Mouse (Mus musculus) G1E (cell line): ENCODE measurements around the gene Gm3448. TPM values are rescaled to one million over a fixed set of nuclear protein-coding genes. Genes with fewer than 3 reads are reported as not detected.
"Not testable (repeated sequence)": the region's sequence is repeated elsewhere in the genome, so short reads cannot be mapped to it uniquely, and the experiment has no call there.

ENCODE experiments used
- ATAC-seq: 2 replicates; pipeline ENCODE4 v1.8.0; 2016; ENCODE audit warnings: mild to moderate bottlenecking; ENCODE audit not compliant: insufficient number of reproducible peaks, poor library complexity, low FRiP score, severe bottlenecking; ENCODE audit errors: extremely low read depth
- DNase-seq: peaks from one replicate; pipeline ENCODE4 v3.0.0; 2012; ENCODE audit warnings: low spot score
- H3K27me3 ChIP-seq: 2 replicates; pipeline ENCODE4 v1.6.1; 2012; ENCODE audit warnings: mild to moderate bottlenecking, low read length, inconsistent platforms; ENCODE audit not compliant: insufficient read depth
- H3K36me3 ChIP-seq: replicated peaks from 2 replicates; pipeline ENCODE3; 2012; ENCODE audit warnings: mild to moderate bottlenecking, inconsistent platforms
- H3K4me1 ChIP-seq: 2 replicates; pipeline ENCODE4 v1.6.1; 2012; ENCODE audit warnings: low read depth, low read length, inconsistent platforms, mixed read lengths; ENCODE audit not compliant: insufficient read depth
- H3K4me3 ChIP-seq: 2 replicates; pipeline ENCODE4 v1.5.1; 2012; ENCODE audit warnings: low read depth, mild to moderate bottlenecking, inconsistent platforms, low read length, moderate library complexity, mixed read lengths
- H3K9me3 ChIP-seq: replicated peaks from 2 replicates; pipeline ENCODE4 v1.6.1; 2012; ENCODE audit warnings: inconsistent platforms
- CTCF ChIP-seq: IDR thresholded peaks from 2 replicates; pipeline ENCODE4 v1.5.1; 2012; ENCODE audit warnings: low read depth, low read length, inconsistent platforms, mixed read lengths
- GATA1 ChIP-seq: IDR thresholded peaks from 2 replicates; pipeline ENCODE4 v1.6.1; 2012; ENCODE audit warnings: borderline replicate concordance, low read length, inconsistent platforms, mixed read lengths
- GATA2 ChIP-seq: IDR thresholded peaks from 2 replicates; pipeline ENCODE4 v1.6.1; 2012; ENCODE audit warnings: low read depth, low read length, inconsistent platforms, borderline replicate concordance
- POLR2AphosphoS5 ChIP-seq: IDR thresholded peaks from 2 replicates; pipeline ENCODE4 v1.6.1; 2012; ENCODE audit warnings: low read depth, low read length, inconsistent platforms; ENCODE audit not compliant: insufficient replicate concordance
- TAL1 ChIP-seq: conservative IDR thresholded peaks from 2 replicates; pipeline ENCODE4 v1.6.1; 2012; ENCODE audit warnings: low read depth, low read length, inconsistent platforms, mixed read lengths
- polyA plus RNA-seq: library from polyadenylated mRNA; stranded (reverse); fragments of >175 nt; gene quantifications from 2 replicates; pipeline ENCODE4 v1.2.3, GENCODE M21; 2012
- total RNA-seq, 2 experiments: library from RNA; stranded (forward) in 1 of 2; stranded (reverse) in 1 of 2; fragments of 200-1000 nt in 1 of 2; fragments of >200 nt in 1 of 2; fragmentation: Nextera tagmentation in 1 of 2; gene quantifications; 2 replicates each; pipeline ENCODE4 v1.2.3; 2014 to 2017

Gm3448 gene
- total and polyA plus RNA-seq, 3 experiments = 2.7 to 59.8 (median 31.0) TPM

DNA sequence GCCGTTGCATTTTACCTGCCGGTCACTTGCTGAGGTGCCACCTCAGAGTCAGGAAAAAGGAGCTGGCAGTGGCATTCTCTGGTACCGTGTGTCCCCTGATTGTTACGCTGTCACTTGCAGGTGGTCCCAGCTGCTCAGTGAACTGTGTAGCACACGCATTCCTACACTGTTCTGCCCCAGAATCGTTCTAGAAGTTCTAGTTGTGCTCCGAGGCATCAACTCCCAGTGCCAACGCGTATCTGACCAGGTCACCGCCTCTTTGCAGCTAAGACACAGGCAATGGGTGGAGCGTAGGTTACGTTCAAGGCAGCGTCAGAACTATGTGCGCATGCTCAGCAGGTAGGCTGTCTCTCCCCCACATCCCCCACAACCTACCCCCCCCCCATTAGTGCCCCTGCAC, 18.3 kb upstream of the Gm3448 start:
- no peaks in the 10 kb centered on the region for H3K27me3 ChIP-seq
- no peaks in the 10 kb centered on the region for H3K4me1 ChIP-seq
- H3K9me3 ChIP-seq = no peaks in the 10 kb centered on the region
- H3K36me3 ChIP-seq = peaks cover 94% of the 10 kb centered on the region
- TF ChIP-seq GATA2 = no peak
- no peak for TF ChIP-seq GATA1
- TF ChIP-seq TAL1 = no peak
- TF ChIP-seq POLR2AphosphoS5 = no peak
- no peak for DNase-seq
- ATAC-seq = no peak
- no peak overlapping the region for H3K4me3 ChIP-seq

DNA sequence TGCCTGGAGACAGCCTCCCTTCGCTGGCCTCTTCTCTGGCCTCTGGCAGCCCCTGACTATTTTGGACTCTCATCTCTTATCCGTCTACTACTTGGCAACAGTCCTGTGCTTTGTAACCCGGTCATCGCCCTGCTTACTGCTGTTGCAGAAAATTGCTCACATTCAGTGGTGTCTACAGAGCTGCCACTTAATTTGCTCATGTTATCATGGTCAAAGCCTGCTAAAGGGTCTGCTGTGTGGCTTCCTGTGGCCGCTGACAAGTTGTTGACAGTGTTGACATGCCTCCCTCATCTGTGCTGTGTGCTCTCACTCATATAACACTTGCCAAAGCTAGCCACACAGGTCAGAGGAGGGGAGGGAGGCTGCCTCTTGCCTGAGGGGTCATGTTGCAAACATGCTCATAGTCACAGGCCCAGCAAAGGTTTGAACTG, 16.8 kb upstream of the Gm3448 start:
- H3K4me3 ChIP-seq = no peak overlapping the region
- H3K4me1 ChIP-seq = no peaks in the 10 kb centered on the region
- DNase-seq (no peak), ATAC-seq (no peak)
- H3K36me3 ChIP-seq = peaks cover 80% of the 10 kb centered on the region
- TF ChIP-seq TAL1 (no peak), GATA2 (no peak), GATA1 (no peak), POLR2AphosphoS5 (no peak), CTCF (no peak)
- no peaks in the 10 kb centered on the region for H3K27me3 ChIP-seq
- H3K9me3 ChIP-seq = no peaks in the 10 kb centered on the region

DNA sequence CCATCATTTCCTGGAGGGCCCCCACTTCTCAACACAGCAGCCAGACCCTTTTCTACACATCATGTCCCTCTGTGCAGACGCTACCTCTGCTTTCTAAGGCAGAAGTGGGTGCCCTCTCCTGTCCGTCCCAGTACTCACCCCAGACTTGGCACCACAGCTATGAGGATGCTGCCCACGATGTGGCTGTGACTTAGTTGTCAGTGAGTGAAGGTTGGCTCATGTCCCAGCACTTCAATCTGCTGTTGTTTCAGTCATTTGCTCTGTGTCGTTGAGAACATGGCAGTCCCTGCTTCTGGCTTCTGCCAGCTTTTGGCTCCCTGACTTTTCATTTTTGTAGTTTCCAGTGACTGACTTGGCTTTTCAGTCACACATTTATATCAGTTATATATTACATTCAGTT, 14.6 kb upstream of the Gm3448 start:
- ATAC-seq (no peak), DNase-seq (no peak)
- TF ChIP-seq POLR2AphosphoS5 = no peak
- TF ChIP-seq GATA1 = no peak
- TF ChIP-seq CTCF = no peak
- TF ChIP-seq GATA2 = no peak
- TF ChIP-seq TAL1 = no peak
- Histone ChIP-seq H3K9me3 (no peaks in the 10 kb centered on the region), H3K27me3 (no peaks in the 10 kb centered on the region), H3K36me3 (peaks cover 57% of the 10 kb centered on the region), H3K4me3 (no peak overlapping the region), H3K4me1 (no peaks in the 10 kb centered on the region)

DNA sequence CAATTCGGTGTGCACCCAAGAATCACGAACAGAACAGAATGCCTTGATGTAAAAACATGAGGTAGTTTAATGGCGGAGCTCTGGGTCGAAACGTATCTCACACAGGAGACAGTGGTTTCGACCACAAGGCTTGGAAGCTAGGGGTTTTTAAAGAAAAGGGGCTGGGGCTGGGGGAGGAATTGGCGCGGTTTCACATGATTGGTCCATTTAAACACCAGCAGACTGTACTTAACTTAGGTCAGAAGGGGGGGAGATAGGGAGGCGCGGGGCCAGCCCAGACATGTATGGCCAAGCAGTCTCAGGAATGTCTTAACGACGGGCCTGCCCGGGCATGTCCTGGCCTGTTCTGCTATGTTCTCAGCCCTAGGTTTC, 12.5 kb upstream of the Gm3448 start:
- DNase-seq = not testable (repeated sequence)

DNA sequence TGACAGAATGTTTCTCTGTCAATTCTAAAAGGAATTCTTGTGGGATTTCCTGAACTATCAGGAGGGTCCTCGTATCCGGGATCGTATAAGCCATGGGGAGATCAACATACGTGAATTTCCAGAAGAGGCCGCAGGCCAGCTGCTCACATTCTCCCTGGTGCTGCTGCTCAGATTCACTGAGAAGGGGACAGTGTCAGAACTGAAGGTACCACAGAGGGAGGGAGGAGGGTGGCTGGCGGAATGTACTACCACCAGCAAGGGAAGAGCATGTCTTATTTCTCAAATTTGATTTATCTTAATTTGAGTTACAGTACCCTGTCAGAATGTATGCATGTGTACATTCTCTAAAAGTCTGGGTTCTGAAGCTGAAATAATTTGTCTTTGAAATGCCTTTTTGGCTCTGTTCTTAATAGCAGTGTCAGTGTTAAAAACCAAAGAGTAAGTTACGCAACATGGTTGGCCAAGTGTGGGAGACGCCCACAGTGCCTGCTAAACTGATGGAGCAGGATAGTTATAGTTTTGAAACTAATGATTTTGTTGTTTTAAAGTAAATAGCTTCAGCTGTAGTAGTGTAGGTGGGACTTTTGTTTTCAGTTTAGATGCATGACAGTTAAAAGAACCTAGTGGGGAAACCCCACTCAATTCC, 12.0 kb upstream of the Gm3448 start:
- H3K27me3 ChIP-seq, DNase-seq, H3K4me1 ChIP-seq, H3K4me3 ChIP-seq, H3K9me3 ChIP-seq: not testable (repeated sequence)
- peak; percentile 37 for ATAC-seq
- H3K36me3 ChIP-seq = peaks cover 32% of the 10 kb centered on the region

More for the DNA sequence above, 12.5 kb upstream of the Gm3448 start:
- not testable (repeated sequence) for H3K27me3 ChIP-seq, ATAC-seq, H3K9me3 ChIP-seq, H3K4me3 ChIP-seq, H3K4me1 ChIP-seq
- peaks cover 37% of the 10 kb centered on the region for H3K36me3 ChIP-seq

DNA sequence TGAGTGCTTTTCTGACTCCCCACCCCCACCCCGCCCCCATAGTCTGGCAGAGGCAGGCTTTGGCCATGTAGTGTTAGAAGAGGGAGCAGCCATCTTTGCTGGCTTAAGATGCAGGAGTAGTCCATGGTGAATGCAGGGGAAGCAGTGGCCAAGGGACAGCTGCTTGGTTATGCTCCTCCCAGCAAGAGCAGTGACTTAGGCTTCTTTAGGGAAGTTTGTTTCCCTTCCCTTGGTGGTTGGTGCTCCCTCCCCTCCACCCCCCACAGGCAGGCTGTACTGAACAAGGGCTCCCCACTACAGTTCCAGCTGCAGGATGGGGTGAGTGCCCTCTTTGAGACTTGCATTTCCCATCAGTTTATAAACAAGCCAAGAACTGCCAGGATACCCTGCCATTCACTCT, 11.4 kb upstream of the Gm3448 start:
- not testable (repeated sequence) for DNase-seq, H3K4me1 ChIP-seq, H3K9me3 ChIP-seq, H3K4me3 ChIP-seq, H3K27me3 ChIP-seq
- ATAC-seq = peak; percentile 74
- H3K36me3 ChIP-seq = peaks cover 26% of the 10 kb centered on the region

DNA sequence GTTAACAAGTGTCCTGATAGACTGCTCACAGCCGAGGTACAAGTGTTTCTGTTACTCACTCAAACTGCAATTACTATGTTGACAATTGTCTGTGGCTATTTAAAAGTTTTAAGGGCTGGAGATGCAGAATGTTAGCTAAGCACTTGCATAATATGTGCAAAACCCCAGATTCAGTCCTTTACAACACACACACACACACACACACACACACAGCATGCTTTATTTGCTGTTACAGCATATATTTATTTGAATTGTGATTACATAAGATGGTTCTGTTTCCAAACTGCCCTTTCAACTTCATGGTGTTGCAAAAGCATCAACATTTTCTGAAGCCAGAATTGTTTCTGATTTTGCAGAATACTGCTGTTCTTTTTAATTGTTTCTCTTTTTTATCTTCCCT, 9.0 kb upstream of the Gm3448 start:
- not testable (repeated sequence) for DNase-seq, H3K4me1 ChIP-seq, H3K4me3 ChIP-seq, H3K9me3 ChIP-seq, H3K36me3 ChIP-seq, H3K27me3 ChIP-seq, ATAC-seq

DNA sequence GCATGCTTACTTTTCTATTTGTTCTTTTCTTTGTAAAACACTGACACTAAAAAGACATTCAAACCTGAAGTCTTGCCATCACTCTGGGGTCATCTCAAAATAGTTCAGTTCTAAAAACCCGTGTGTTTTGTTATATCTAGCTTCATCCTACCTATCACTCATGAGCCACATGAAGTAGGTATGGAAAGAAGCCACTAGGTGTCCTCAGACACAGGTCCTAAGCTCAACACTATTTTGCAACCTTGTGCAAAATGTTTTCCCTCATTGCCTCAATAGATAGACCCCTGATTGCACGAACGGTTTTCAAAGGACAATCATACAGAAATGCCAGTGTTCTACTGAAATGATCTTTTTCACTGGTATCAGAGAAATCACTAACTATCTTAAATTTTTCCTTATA, 882 bp downstream of the Gm3448 start:
- not testable (repeated sequence) for H3K36me3 ChIP-seq, H3K9me3 ChIP-seq, H3K27me3 ChIP-seq, DNase-seq, H3K4me1 ChIP-seq, H3K4me3 ChIP-seq
- peak; percentile 57 for ATAC-seq

DNA sequence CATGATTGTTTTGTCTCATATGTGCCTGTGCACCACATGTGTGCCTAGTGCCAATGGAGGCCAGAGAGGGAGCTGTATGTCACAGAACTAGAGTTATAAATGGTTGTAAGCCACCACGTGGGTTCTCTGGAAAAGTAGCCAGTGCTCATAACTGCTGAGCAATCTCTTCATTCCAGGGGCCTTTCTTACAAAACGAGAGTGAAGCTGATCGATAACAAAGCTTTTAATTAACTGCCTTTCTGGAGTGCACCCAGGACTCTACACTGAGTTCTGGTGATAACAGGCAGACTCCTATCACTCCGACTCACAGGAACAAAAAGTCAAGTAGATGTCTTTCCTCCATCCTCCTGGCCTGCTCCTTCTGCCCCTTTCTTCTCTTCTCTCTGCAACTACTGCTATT, 9.9 kb downstream of the Gm3448 start:
- H3K4me3 ChIP-seq, H3K27me3 ChIP-seq, H3K4me1 ChIP-seq, H3K36me3 ChIP-seq, DNase-seq, H3K9me3 ChIP-seq: not testable (repeated sequence)
- peak; percentile 85 for ATAC-seq

DNA sequence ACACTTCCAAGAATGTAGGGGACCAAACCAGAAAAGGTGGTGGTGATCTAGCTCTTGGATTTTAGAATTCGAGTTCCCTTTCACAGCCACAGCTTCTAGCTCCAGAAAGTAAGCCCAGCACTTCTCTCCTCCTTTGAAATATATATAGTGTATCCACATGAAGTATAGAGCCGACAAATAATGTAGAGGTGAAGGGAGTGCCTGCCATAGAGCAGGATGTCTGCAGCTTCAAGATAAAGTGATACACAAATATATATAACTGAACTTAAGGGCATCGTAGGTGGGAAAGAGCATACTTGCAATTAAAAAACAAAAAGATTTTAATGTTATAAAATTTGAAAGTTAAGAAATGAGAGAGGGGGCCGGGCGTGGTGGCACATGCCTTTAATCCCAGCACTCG, 15.8 kb downstream of the Gm3448 start:
- not testable (repeated sequence) for H3K27me3 ChIP-seq, DNase-seq, H3K9me3 ChIP-seq, H3K4me3 ChIP-seq, H3K4me1 ChIP-seq, H3K36me3 ChIP-seq
- ATAC-seq = 0 out of 2 replicates have a peak, but pooled peaks have one; percentile 11
